Mouse (Mus musculus): ENCODE measurements around the gene Adgre5.

The Adgre5 gene

GRCm38 (mm10) chr8:83740976-83741741 lies at the start of gene Adgre5:
Gene Adgre5 (minus strand): TSS chr8:83741326.
- in situ Hi-C loops (cut with MboI; ENCODE audit: unreplicated experiment in 2 of 2): loop anchor here in 1 of 2 experiments (25.0 kb wide), 1 partner anchor 1096 kb away; the partner anchor contains the start of genes Calr, Gadd45gip1 and Rad23a

- in situ Hi-C loops (cut with MboI; ENCODE audit: unreplicated experiment in 2 of 2): no loop called here
Observed at GRCm38 (mm10) chr8:83789826-83790225, 48.7 kb upstream of the Adgre5 start.

GRCm38 (mm10) chr8:83785046-83785445 lies 43.9 kb upstream of the Adgre5 start:
- in situ Hi-C loops (cut with MboI; ENCODE audit: unreplicated experiment in 2 of 2): no loop called here

- in situ Hi-C loops (cut with MboI; ENCODE audit: unreplicated experiment in 2 of 2): loop anchor here (5.0 kb wide), 4 partner anchors 51 to 114 kb away; no protein-coding TSS in a partner anchor
Observed at GRCm38 (mm10) chr8:83782832-83783558, 41.9 kb upstream of the Adgre5 start.

GRCm38 (mm10) chr8:83779610-83780009 lies 38.5 kb upstream of the Adgre5 start:
- in situ Hi-C loops (cut with MboI; ENCODE audit: unreplicated experiment in 2 of 2): loop anchor here (5.0 kb wide), 4 partner anchors 47 to 118 kb away; no protein-coding TSS in a partner anchor

GRCm38 (mm10) chr8:83778051-83778450 lies 36.9 kb upstream of the Adgre5 start:
- in situ Hi-C loops (cut with MboI; ENCODE audit: unreplicated experiment in 2 of 2): no loop called here

- in situ Hi-C loops (cut with MboI; ENCODE audit: unreplicated experiment in 2 of 2): no loop called here
Observed at GRCm38 (mm10) chr8:83776632-83777031, 35.5 kb upstream of the Adgre5 start.

- in situ Hi-C loops (cut with MboI; ENCODE audit: unreplicated experiment in 2 of 2): no loop called here
Observed at GRCm38 (mm10) chr8:83774221-83774620, 33.1 kb upstream of the Adgre5 start.

- in situ Hi-C loops (cut with MboI; ENCODE audit: unreplicated experiment in 2 of 2): no loop called here
Observed at GRCm38 (mm10) chr8:83773452-83773846, 32.3 kb upstream of the Adgre5 start.

GRCm38 (mm10) chr8:83772701-83773451 lies 31.8 kb upstream of the Adgre5 start:
- in situ Hi-C loops (cut with MboI; ENCODE audit: unreplicated experiment in 2 of 2): no loop called here

- in situ Hi-C loops (cut with MboI; ENCODE audit: unreplicated experiment in 2 of 2): no loop called here
Observed at GRCm38 (mm10) chr8:83771791-83772190, 30.7 kb upstream of the Adgre5 start.

- in situ Hi-C loops (cut with MboI; ENCODE audit: unreplicated experiment in 2 of 2): no loop called here
Observed at GRCm38 (mm10) chr8:83770669-83771068, 29.5 kb upstream of the Adgre5 start.

GRCm38 (mm10) chr8:83769720-83770119 lies 28.6 kb upstream of the Adgre5 start:
- in situ Hi-C loops (cut with MboI; ENCODE audit: unreplicated experiment in 2 of 2): no loop called here

GRCm38 (mm10) chr8:83768526-83768925 lies 27.4 kb upstream of the Adgre5 start:
- in situ Hi-C loops (cut with MboI; ENCODE audit: unreplicated experiment in 2 of 2): no loop called here

GRCm38 (mm10) chr8:83767442-83767841 lies 26.3 kb upstream of the Adgre5 start:
- in situ Hi-C loops (cut with MboI; ENCODE audit: unreplicated experiment in 2 of 2): no loop called here

- in situ Hi-C loops (cut with MboI; ENCODE audit: unreplicated experiment in 2 of 2): no loop called here
Observed at GRCm38 (mm10) chr8:83765663-83766062, 24.5 kb upstream of the Adgre5 start.

- in situ Hi-C loops (cut with MboI; ENCODE audit: unreplicated experiment in 2 of 2): no loop called here
Observed at GRCm38 (mm10) chr8:83764717-83765116, 23.6 kb upstream of the Adgre5 start.

- in situ Hi-C loops (cut with MboI; ENCODE audit: unreplicated experiment in 2 of 2): no loop called here
Observed at GRCm38 (mm10) chr8:83764116-83764515, 23.0 kb upstream of the Adgre5 start.

- in situ Hi-C loops (cut with MboI; ENCODE audit: unreplicated experiment in 2 of 2): no loop called here
Observed at GRCm38 (mm10) chr8:83759231-83759759, 18.2 kb upstream of the Adgre5 start.

GRCm38 (mm10) chr8:83758298-83758697 lies 17.2 kb upstream of the Adgre5 start:
- in situ Hi-C loops (cut with MboI; ENCODE audit: unreplicated experiment in 2 of 2): no loop called here

Data from v-Abl transformed pro-B cells (cell line).